Mouse (Mus musculus): ENCODE data around the gene Pitpnb.

DNA sequence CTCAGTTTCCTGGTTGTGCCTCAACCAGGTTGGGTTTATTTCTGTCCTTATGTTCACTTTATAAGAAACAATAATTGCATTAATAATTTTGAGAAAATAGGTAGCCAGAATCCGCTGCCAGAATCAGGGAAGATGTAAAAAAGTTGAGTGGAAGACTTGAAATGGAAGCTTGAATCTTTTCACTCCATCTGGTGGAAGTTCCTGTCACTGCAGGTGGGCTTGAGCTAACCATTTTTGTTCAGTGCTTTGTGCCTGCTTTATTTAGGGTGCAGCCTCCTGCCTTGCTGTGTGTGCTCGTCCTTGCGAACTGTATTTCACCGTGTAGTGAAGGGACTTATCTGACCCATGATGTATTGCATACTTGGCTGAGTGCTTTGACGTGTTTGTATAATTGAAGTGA lies 30.0 kb downstream of the Pitpnb start:
- TF ChIP-seq POLR2A (IDR thresholded peaks at IDR 0.05; ENCODE audit: low read depth, low read length), result no peak
- no peak for TF ChIP-seq CTCF (IDR thresholded peaks at IDR 0.05; ENCODE audit: borderline replicate concordance, insufficient read depth, low read length)
